Mouse (Mus musculus) lung, adult 2 months (tissue): ENCODE measurements around the gene Mfrp. TPM values are rescaled to one million over a fixed set of nuclear protein-coding genes. Genes with fewer than 3 reads are reported as not detected.

Experiments
- DNase-seq: peaks from one replicate; pipeline ENCODE4 v3.0.0; 2022
- H3K4me1 ChIP-seq: fragments of 200-500 bp; 2 replicates; pipeline ENCODE4 v1.6.1; 2011; ENCODE audit warnings: low read length; ENCODE audit not compliant: control insufficient read depth, insufficient read depth
- H3K4me3 ChIP-seq: fragments of 200-500 bp; replicated peaks from 2 replicates; pipeline ENCODE3; 2011; ENCODE audit warnings: low read depth, mild to moderate bottlenecking, control low read depth, low read length; ENCODE audit errors: extremely low read depth
- CTCF ChIP-seq: fragments of 200-500 bp; IDR thresholded peaks from 2 replicates; pipeline ENCODE4 v1.5.1; 2011; ENCODE audit warnings: mild to moderate bottlenecking, low read length, control low read depth; ENCODE audit not compliant: insufficient read depth
- POLR2A ChIP-seq: fragments of 200-500 bp; IDR thresholded peaks from 2 replicates; pipeline ENCODE4 v1.6.1; 2011; ENCODE audit warnings: low read depth, mild to moderate bottlenecking, control low read depth, low read length, borderline replicate concordance; ENCODE audit errors: extremely low read depth
- WGBS: fragments of 180-500 bp; shearing (Covaris S2); methylation state at CpG from one replicate; pipeline ENCODE4 v1.1.7; 2018; 5-methylcytosine and 5-hydroxymethylcytosine counted together
- polyA plus RNA-seq: library from polyadenylated mRNA; depleted of rRNA; stranded (reverse); fragments of >200 nt; gene quantifications from 2 replicates; pipeline ENCODE4 v1.2.3, GENCODE M21; 2012; rRNA removed

The Mfrp gene
- polyA plus RNA-seq, 1 experiment = 0.25 TPM

- peak overlapping the region; percentile 64 for H3K4me3 ChIP-seq
- peaks cover 6% of the 10 kb centered on the region for H3K4me1 ChIP-seq
- TF ChIP-seq CTCF = no peak
- TF ChIP-seq POLR2A = no peak
- 27% methylated on average over 7 of the region's 7 CpGs for WGBS
- DNase-seq = no peak
Measured at GRCm38 (mm10) chr9:44135731-44136411, 34.3 kb downstream of the Mfrp start.

- Histone ChIP-seq H3K4me1 (peaks cover 6% of the 10 kb centered on the region; the same call in 1 of the 2 replicates), H3K4me3 (no peak overlapping the region)
- TF ChIP-seq CTCF (no peak), POLR2A (no peak)
- 32% methylated on average over 4 of the region's 4 CpGs for WGBS
- no peak for DNase-seq
Measured at GRCm38 (mm10) chr9:44137846-44138245, 36.3 kb downstream of the Mfrp start.

- 64% methylated on average over 5 of the region's 5 CpGs for WGBS
- Histone ChIP-seq H3K4me1 (peaks cover 6% of the 10 kb centered on the region; the same call in 1 of the 2 replicates), H3K4me3 (no peak overlapping the region)
- DNase-seq = no peak
- no peak for TF ChIP-seq POLR2A
- no peak for TF ChIP-seq CTCF
Measured at GRCm38 (mm10) chr9:44141951-44142350, 40.4 kb downstream of the Mfrp start.

GRCm38 (mm10) chr9:44143421-44143820 is 41.9 kb downstream of the Mfrp start:
- 60% methylated on average over 5 of the region's 5 CpGs for WGBS

GRCm38 (mm10) chr9:44144023-44144717 is 42.6 kb downstream of the Mfrp start:
- Histone ChIP-seq H3K4me3 (no peak overlapping the region), H3K4me1 (no peaks in the 10 kb centered on the region; the same call in 1 of the 2 replicates)
- TF ChIP-seq CTCF (peak; percentile 38; the same call in 1 of the 2 replicates), POLR2A (no peak)
- DNase-seq = no peak
- 28% methylated on average over 8 of the region's 8 CpGs for WGBS

More at GRCm38 (mm10) chr9:44143421-44143820, 41.9 kb downstream of the Mfrp start:
- no peaks in the 10 kb centered on the region for H3K4me1 ChIP-seq
- H3K4me3 ChIP-seq = no peak overlapping the region
- TF ChIP-seq CTCF (no peak), POLR2A (no peak)
- DNase-seq = no peak

GRCm38 (mm10) chr9:44144718-44145060 is 43.2 kb downstream of the Mfrp start:
- no peak for DNase-seq
- TF ChIP-seq POLR2A = no peak
- TF ChIP-seq CTCF = no peak
- no peak overlapping the region for H3K4me3 ChIP-seq
- no peaks in the 10 kb centered on the region; the same call in 1 of the 2 replicates for H3K4me1 ChIP-seq

- no peak overlapping the region for H3K4me3 ChIP-seq
- 19% methylated on average over 3 of the region's 3 CpGs for WGBS
- 0 out of 2 replicates have a peak, but pooled peaks have one; percentile 7 for TF ChIP-seq CTCF
- TF ChIP-seq POLR2A = no peak
- no peak for DNase-seq
- no peaks in the 10 kb centered on the region; the same call in 1 of the 2 replicates for H3K4me1 ChIP-seq
Measured at GRCm38 (mm10) chr9:44147290-44147689, 45.8 kb downstream of the Mfrp start.

Other genes with a start within 250 kb of the Mfrp start
- 22.0 and 34.3 TPM in 2 replicates for gene Thy1, start 58.3 kb upstream of the Mfrp start, polyA plus RNA-seq
- 5.7 and 9.2 TPM in 2 replicates for gene Usp2, start 34.7 kb upstream of the Mfrp start, polyA plus RNA-seq
- gene C1qtnf5, start 5.5 kb downstream of the Mfrp start, polyA plus RNA-seq = 29.0 and 31.0 TPM in 2 replicates
- 0.27 TPM in 1 of 2 replicates, not detected in the other for gene Gm49380, start 11.8 kb downstream of the Mfrp start, polyA plus RNA-seq
- 24.6 and 25.0 TPM in 2 replicates for gene Rnf26, start 11.8 kb downstream of the Mfrp start, polyA plus RNA-seq
- 170 and 209 TPM in 2 replicates for gene Mcam, start 32.7 kb downstream of the Mfrp start, polyA plus RNA-seq
- gene Cbl, start 132.3 kb downstream of the Mfrp start, polyA plus RNA-seq = 9.0 and 14.2 TPM in 2 replicates
- 13.8 and 26.9 TPM in 2 replicates for gene Ccdc153, start 138.9 kb downstream of the Mfrp start, polyA plus RNA-seq
- 0.11 and 0.12 TPM in 2 replicates for gene Pdzd3, start 149.7 kb downstream of the Mfrp start, polyA plus RNA-seq
- gene Nlrx1, start 166.9 kb downstream of the Mfrp start, polyA plus RNA-seq = 15.0 and 15.8 TPM in 2 replicates
- 1.7 and 1.9 TPM in 2 replicates for gene Abcg4, start 186.9 kb downstream of the Mfrp start, polyA plus RNA-seq
- gene Hinfp, start 203.9 kb downstream of the Mfrp start, polyA plus RNA-seq = 16.9 and 21.3 TPM in 2 replicates
- 77.9 and 88.0 TPM in 2 replicates for gene C2cd2l, start 218.6 kb downstream of the Mfrp start, polyA plus RNA-seq
- 50.0 and 58.7 TPM in 2 replicates for gene Dpagt1, start 224.3 kb downstream of the Mfrp start, polyA plus RNA-seq
- gene H2afx, start 233.0 kb downstream of the Mfrp start, polyA plus RNA-seq = 41.3 and 50.1 TPM in 2 replicates
- gene Hmbs, start 242.5 kb downstream of the Mfrp start, polyA plus RNA-seq = 21.8 and 27.7 TPM in 2 replicates